Comparison of ENCODE assay signal across 7 mouse cellular contexts in genomic region chr6:71752791-71753464, GRCm38 (mm10). TPM values are rescaled to one million over a fixed set of nuclear protein-coding genes. Genes with fewer than 3 reads are reported as not detected.
DNase-seq lines count a peak whose midpoint lies in the region; ATAC-seq and TF ChIP-seq lines count a peak whose summit lies in the region.

No protein-coding gene starts in this region.

- WGBS in limb, embryonic 14.5 days, result 51% methylated on average over 7 of the region's 7 CpGs
- WGBS in limb, embryonic 10.5 days, result 91% methylated on average over 7 of the region's 7 CpGs

- no peak overlapping the region for H3K9ac ChIP-seq in limb, embryonic 14.5 days (ENCODE audit: low read depth, low read length, severe bottlenecking)

- H3K4me3 ChIP-seq in limb, embryonic 14.5 days (replicated peaks; ENCODE audit: low read length), result no peak overlapping the region
- H3K4me3 ChIP-seq in limb, embryonic 10.5 days, result no peak overlapping the region

- TF ChIP-seq POLR2A in limb, embryonic 14.5 days (IDR thresholded peaks at IDR 0.05; ENCODE audit: borderline replicate concordance, extremely low read depth, insufficient read depth, insufficient read length), result no peak

- H3K4me2 ChIP-seq in limb, embryonic 14.5 days (replicated peaks; ENCODE audit: low read depth, low read length, severe bottlenecking), result no peak overlapping the region

- H3K36me3 ChIP-seq in limb, embryonic 14.5 days (ENCODE audit: control insufficient read depth, insufficient read depth, low read length), result no peaks in the 10 kb centered on the region
- H3K36me3 ChIP-seq in limb, embryonic 10.5 days, result no peaks in the 10 kb centered on the region

- no peak for ATAC-seq in limb, embryonic 14.5 days (ENCODE audit: low FRiP score, low read depth)

- H3K27ac ChIP-seq in limb, embryonic 14.5 days (replicated peaks; ENCODE audit: low read depth, low read length), result no peak overlapping the region
- no peak overlapping the region for H3K27ac ChIP-seq in limb, embryonic 10.5 days

- no peaks in the 10 kb centered on the region for H3K9me3 ChIP-seq in limb, embryonic 14.5 days (ENCODE audit: control insufficient read depth, low read length)
- H3K9me3 ChIP-seq in limb, embryonic 10.5 days (replicated peaks), result no peaks in the 10 kb centered on the region

- no peaks in the 10 kb centered on the region for H3K27me3 ChIP-seq in limb, embryonic 14.5 days (ENCODE audit: control insufficient read depth, insufficient read depth, low read length)
- H3K27me3 ChIP-seq in limb, embryonic 10.5 days (ENCODE audit: low read depth, poor library complexity, severe bottlenecking), result no peaks in the 10 kb centered on the region

- peaks cover 11% of the 10 kb centered on the region for H3K4me1 ChIP-seq in limb, embryonic 14.5 days (ENCODE audit: control insufficient read depth, insufficient read depth, low read length)
- peaks cover 8% of the 10 kb centered on the region; the same call in 1 of the 2 replicates for H3K4me1 ChIP-seq in limb, embryonic 10.5 days

- DNase-seq in limb, embryonic 14.5 days (ENCODE audit: low spot score), result peak; percentile 32
- DNase-seq in limb, embryonic 10.5 days (ENCODE audit: low spot score), result no peak
- DNase-seq in cerebellum, adult 8-10 months, result peak; percentile 48
- DNase-seq in layer of hippocampus, postnatal 10 days (ENCODE audit: low spot score in 2 of 2), result peak; percentile 82 to 83
- peak; percentile 87 to 88 for DNase-seq in right cerebral cortex, postnatal 10 days (ENCODE audit: low spot score in 2 of 2)
- no peak for DNase-seq in spleen, adult 12 weeks (ENCODE audit: low spot score)
- no peak for DNase-seq in kidney, postnatal 36 days

RNA-seq across cellular contexts. Expression of gene Reep1, which starts 45.6 kb away (rescaled TPM):
- polyA plus RNA-seq in limb, embryonic 14.5 days (2012; rRNA removed), result 14.9 and 15.6 TPM in 2 replicates
- polyA plus RNA-seq in limb, embryonic 14.5 days (2014; fragmentation: Nextera tagmentation; extraction: Ambion mirVana), result 13.0 and 15.2 TPM in 2 replicates
- 7.3 and 7.8 TPM in 2 replicates for polyA plus RNA-seq in limb, embryonic 10.5 days (2016; fragmentation: Nextera tagmentation; extraction: Ambion mirVana)
- 100 to 1,000 TPM; 158 to 166 TPM for total RNA-seq in layer of hippocampus, postnatal 10 days (2021)

Comparison
In these comparisons a context has a peak if more than half of its experiments do, and no peak if none do; other contexts are left out.
1. DNase-seq: peak in limb, embryonic 14.5 days (single experiment), cerebellum, adult 8-10 months (single experiment), layer of hippocampus, postnatal 10 days (2 of 2) and right cerebral cortex, postnatal 10 days (2 of 2); none in limb, embryonic 10.5 days (single experiment), spleen, adult 12 weeks (single experiment) and kidney, postnatal 36 days (0 of 2).